Mouse (Mus musculus) heart, adult 2 months (tissue): ENCODE data around the gene Zfp654.

ENCODE experiments used
- CTCF ChIP-seq: fragments of 200-600 bp; IDR thresholded peaks from 2 replicates; pipeline ENCODE4 v1.8.1; 2022; ENCODE audit warnings: antibody characterized with exemption, mild to moderate bottlenecking, moderate library complexity
- POLR2A ChIP-seq: fragments of 200-500 bp; IDR thresholded peaks from 2 replicates; pipeline ENCODE4 v1.6.1; 2011; ENCODE audit warnings: mild to moderate bottlenecking, low read depth, low read length, control low read depth; ENCODE audit not compliant: insufficient read depth

GRCm38 (mm10) chr16:64824474-64824873, 27.0 kb downstream of the Zfp654 start:
- TF ChIP-seq CTCF = no peak
- no peak for TF ChIP-seq POLR2A
